Mouse (Mus musculus) ovary, adult 18-20 months (tissue): ENCODE results near the gene Macrod2.

ENCODE experiments used
- DNase-seq: peaks from one replicate; pipeline ENCODE4 v3.0.0; 2022; ENCODE audit warnings: low spot score, mixed read lengths

The Macrod2 gene

DNA sequence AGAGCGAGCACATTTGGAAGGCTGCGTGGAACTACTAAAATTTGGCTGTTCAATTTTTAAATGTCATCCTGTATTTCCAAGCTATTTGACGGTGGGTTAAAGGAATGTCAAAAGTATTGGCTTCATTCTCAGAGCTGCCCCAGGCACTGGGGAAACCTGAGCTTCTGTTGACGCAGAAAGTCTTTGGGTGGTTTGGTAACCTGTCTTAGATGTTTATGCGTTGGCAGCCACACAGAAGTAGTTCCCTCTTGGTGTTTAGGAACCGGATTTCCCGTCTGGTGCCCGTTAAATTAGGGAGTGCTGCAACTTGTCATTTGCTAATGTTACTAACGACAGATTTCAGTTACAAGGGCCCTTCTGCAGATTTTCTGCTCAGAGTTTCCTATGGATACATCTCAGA, 1837.7 kb downstream of the Macrod2 start:
- no peak for DNase-seq

DNA sequence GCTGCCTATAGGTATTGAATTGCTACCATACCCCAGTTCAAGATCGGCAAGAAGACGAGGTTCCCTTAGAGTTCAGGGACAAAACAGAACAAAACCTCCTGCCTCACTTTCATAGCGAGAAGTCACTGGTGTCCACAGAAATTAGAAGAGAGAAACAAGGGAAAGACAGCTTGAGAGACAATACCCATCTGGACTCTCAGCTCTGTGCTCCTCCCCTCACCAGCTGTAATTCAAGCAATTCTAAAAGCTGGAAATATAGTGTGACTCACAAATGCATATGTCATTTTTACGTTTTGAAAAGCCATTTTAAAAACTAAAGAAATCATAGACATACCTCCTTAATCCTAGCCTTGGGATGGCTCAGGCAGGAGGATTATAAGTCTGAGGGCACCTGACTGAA, 1848.4 kb downstream of the Macrod2 start:
- no peak for DNase-seq

DNA sequence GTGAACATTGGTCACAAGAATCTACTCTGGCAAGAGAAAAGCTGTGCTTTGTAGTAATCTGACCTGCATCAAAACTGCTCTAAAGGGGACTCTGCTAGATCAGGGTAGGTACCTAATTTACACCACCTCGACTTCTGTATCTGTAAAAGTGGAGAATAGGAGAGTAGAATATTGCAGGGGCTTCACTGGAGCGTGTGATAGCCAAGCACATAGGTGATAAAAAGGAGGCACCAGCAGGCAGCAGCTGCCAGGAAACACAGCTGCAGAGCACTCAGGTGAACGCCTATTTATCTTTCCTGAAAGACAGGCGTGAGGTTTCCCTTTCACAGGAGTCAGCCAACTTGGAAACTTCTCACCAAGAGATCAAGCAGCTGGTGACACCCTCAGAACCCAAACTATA, 1855.3 kb downstream of the Macrod2 start:
- no peak for DNase-seq

GRCm38 (mm10) chr2:142251518-142251917, 1856.4 kb downstream of the Macrod2 start:
- DNase-seq = no peak

- DNase-seq = peak; percentile 4
Measured at GRCm38 (mm10) chr2:142253913-142254312, 1858.8 kb downstream of the Macrod2 start.

GRCm38 (mm10) chr2:142254566-142254965, 1859.5 kb downstream of the Macrod2 start:
- DNase-seq = no peak

GRCm38 (mm10) chr2:142257501-142257900, 1862.4 kb downstream of the Macrod2 start:
- no peak for DNase-seq

GRCm38 (mm10) chr2:142261046-142261445, 1865.9 kb downstream of the Macrod2 start:
- DNase-seq = no peak

DNA sequence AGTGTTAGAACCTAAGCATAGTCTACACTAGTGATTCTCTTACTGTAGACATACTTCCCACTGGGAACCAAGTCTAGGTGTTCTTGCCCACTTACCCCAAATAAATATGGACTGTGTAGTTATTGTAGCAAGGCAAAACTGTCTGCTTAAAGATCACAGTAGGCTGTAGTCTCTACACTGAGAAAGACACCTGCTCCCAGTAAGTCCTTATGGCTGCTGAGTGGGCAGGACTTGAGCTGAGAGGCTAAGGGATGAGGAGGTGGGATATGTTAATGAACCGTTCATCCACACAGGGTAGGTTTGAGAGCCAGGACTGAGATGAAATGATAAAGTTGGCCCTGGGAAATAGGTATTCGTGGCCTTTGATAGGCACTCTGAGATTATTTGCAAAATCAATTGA, 1869.6 kb downstream of the Macrod2 start:
- DNase-seq = no peak

- DNase-seq = no peak
Measured at GRCm38 (mm10) chr2:142267836-142268235, 1872.7 kb downstream of the Macrod2 start.

- DNase-seq = no peak
Measured at GRCm38 (mm10) chr2:142286761-142287160, 1891.7 kb downstream of the Macrod2 start.

GRCm38 (mm10) chr2:142294831-142295230, 1899.7 kb downstream of the Macrod2 start:
- no peak for DNase-seq

- no peak for DNase-seq
Measured at GRCm38 (mm10) chr2:142303098-142303911, 1908.2 kb downstream of the Macrod2 start.

DNA sequence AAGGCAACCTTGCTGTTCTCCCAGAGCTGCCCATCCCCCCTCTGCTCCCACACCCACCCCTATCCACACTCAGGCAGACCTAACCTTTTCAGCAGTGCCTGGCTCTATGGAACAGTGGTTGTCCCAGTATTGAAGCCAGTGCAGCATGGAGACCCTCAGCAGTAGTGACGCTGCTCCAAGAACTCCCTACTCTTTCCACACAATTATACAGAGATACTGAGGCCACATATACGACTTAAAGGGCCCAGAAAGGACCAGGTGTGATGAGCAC, 1908.7 kb downstream of the Macrod2 start:
- DNase-seq = no peak

DNA sequence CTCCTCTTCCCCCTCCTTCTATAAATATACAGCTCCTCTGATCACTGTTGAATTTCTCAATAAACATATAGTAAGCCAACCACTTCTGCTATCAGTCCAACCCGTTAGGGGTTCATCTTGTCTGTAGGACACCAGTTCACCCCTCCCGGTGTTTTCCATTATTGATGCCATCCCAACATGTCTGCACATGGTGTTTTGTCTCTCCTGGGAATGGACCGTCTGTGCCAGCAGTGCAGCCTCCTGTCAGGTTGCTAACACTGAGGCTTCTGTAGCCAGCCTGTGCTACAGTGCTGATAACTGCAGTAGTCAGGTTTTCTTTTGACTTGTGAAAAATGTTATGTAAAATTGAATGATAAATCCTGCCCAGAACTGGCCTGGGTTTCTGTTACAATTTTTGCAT, 1928.0 kb downstream of the Macrod2 start:
- no peak for DNase-seq

- DNase-seq = no peak
Measured at GRCm38 (mm10) chr2:142326737-142327136, 1931.6 kb downstream of the Macrod2 start.

GRCm38 (mm10) chr2:142329761-142330160, 1934.7 kb downstream of the Macrod2 start:
- DNase-seq = no peak

- DNase-seq = no peak
Measured at GRCm38 (mm10) chr2:142334441-142335102, 1939.5 kb downstream of the Macrod2 start.

DNA sequence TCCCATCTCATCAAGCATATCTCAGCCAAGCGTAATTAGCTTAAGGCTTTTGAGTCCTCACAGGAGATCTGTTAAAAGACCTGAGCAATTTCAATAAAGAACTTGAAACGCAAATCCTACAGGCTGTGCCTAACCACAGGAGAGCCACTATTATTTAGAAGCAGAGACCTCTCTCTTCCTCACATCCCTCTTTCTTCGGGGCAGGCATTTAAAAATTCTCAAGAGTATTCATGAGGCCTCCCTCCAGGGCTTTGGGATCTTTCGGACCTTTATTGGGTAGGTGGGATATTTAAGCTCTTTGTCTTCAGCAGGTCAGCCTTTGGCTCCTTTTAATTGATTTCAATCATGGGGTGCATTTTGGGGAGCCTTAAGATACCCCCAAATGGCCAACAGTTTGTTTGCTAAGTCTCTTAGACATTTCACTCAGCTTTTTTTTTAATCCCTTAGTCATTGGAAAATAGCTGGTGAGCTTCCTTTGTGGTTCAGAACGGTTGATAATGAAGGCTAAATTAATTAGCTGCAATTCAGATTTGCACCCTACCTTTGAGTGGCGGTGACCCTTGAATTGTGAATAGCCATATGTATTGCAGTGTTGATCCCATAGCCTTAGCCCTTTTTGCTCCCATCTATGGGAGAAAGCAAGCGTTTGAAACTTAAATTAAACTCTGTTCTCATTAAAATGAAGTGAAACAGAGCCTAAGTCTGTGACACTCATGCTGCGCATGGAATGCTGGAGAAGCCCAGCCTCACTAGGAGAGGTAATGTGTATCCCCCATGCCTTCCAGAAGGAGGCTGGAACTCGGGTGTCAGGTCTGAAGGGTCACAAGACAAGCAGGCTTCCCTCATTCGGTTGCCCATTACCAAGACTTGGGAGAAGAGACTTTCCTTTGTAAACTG, 1940.2 kb downstream of the Macrod2 start:
- no peak for DNase-seq

- no peak for DNase-seq
Measured at GRCm38 (mm10) chr2:142344021-142344420, 1948.9 kb downstream of the Macrod2 start.

DNA sequence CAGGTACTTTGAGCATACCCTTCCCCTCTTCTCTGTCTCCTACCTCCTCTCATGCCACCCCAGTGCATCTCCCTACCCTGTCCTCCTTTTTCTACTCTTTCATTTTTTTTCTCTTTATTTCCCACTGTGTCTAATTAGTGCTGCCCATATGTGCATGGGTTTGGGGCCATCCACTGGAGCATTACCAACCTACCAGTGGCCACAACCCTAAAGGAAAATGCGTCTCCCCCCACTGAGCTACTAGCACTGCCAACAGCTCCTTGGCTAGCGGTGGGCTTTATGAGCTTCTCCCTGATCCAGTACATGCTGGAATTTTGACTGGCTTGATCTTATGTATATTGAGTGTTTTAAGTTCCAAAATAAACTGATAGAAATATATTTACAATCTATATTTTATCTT, 1949.6 kb downstream of the Macrod2 start:
- no peak for DNase-seq

DNA sequence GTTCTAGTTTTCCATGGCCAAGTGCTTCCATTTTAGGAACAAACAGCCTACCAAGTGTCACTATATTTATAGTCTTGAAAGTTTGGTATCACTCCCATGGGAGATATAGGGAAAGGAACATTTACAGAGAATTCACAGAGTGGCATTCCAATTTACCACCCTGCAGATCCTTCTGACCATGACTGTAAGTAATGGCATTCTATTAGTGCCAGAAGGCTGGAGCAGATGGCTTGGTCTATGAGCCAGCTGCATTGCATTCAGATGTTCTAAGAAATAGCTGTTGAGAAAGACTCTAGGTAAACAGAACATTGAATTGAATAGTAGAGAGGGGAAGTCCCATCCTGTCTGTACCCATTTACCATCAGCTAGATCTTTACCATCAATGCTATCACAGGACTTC, 1954.7 kb downstream of the Macrod2 start:
- no peak for DNase-seq

DNA sequence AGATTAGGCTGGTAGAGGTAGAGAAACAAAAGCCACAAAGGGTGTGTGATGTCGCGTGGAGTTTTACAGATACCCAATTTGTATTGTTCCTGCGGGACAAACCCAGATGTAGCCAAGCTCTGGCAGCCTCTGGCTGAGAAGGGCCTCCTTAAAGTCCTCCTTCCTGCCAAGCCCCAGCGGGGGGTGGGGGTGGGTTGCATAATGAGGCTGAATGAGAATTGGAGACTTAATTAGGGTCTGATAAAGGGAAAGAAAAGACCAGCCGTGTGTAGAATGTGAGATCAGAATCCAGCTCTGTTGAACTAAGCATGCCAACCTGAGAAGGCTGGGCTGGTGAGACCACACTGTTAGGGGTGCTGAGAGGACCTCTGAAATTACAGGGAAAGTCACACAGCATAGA, 1967.8 kb downstream of the Macrod2 start:
- DNase-seq = no peak
